Comparison of ENCODE assay signal across 8 mouse cellular contexts in genomic region chr16:43363751-43364515, GRCm38 (mm10).
A peak's percentile ranks its signal among the peaks of the same experiment; 100 is the strongest.
DNase-seq lines count a peak whose midpoint lies in the region; ATAC-seq and TF ChIP-seq lines count a peak whose summit lies in the region.

No protein-coding gene starts in this region.

- DNase-seq in hindbrain, embryonic 10.5 days (ENCODE audit: low spot score): peak; percentile 15
- peak; percentile 36 for DNase-seq in embryo, embryonic 9.5 days (ENCODE audit: extremely low spot score)
- DNase-seq in heart, adult 18-20 months: peak; percentile 87 to 93
- peak; percentile 61 to 73 for DNase-seq in kidney, adult 8-10 months
- DNase-seq in limb, embryonic 14.5 days (ENCODE audit: low spot score): no peak
- DNase-seq in midbrain, embryonic 14.5 days: peak; percentile 37
- DNase-seq in thymus, postnatal 0 days (ENCODE audit: low spot score): no peak

- 38% methylated on average over 7 of the region's 7 CpGs for WGBS in hindbrain, embryonic 10.5 days
- 33% methylated on average over 7 of the region's 7 CpGs for WGBS in hindbrain, embryonic 16.5 days
- 31% methylated on average over 7 of the region's 7 CpGs for WGBS in limb, embryonic 14.5 days
- WGBS in midbrain, embryonic 14.5 days: 28% methylated on average over 7 of the region's 7 CpGs

- H3K27me3 ChIP-seq in hindbrain, embryonic 10.5 days (ENCODE audit: insufficient read depth, poor library complexity, severe bottlenecking): no peaks in the 10 kb centered on the region
- H3K27me3 ChIP-seq in hindbrain, embryonic 16.5 days (replicated peaks; ENCODE audit: control insufficient read depth, insufficient read depth, low read length): no peaks in the 10 kb centered on the region
- no peaks in the 10 kb centered on the region for H3K27me3 ChIP-seq in limb, embryonic 14.5 days (ENCODE audit: control insufficient read depth, insufficient read depth, low read length)
- H3K27me3 ChIP-seq in midbrain, embryonic 14.5 days (ENCODE audit: control insufficient read depth, insufficient read depth, low read length): no peaks in the 10 kb centered on the region

- H3K4me2 ChIP-seq in hindbrain, embryonic 16.5 days (ENCODE audit: low read length): no peak overlapping the region
- H3K4me2 ChIP-seq in limb, embryonic 14.5 days (replicated peaks; ENCODE audit: low read depth, low read length, severe bottlenecking): no peak overlapping the region
- H3K4me2 ChIP-seq in midbrain, embryonic 14.5 days (ENCODE audit: low read length): no peak overlapping the region

- ATAC-seq in hindbrain, embryonic 16.5 days: no peak
- peak; percentile 26; the same call in 1 of the 2 replicates for ATAC-seq in limb, embryonic 14.5 days (ENCODE audit: low FRiP score, low read depth)
- no peak for ATAC-seq in midbrain, embryonic 14.5 days (ENCODE audit: low FRiP score, low TSS enrichment)

- H3K9ac ChIP-seq in hindbrain, embryonic 16.5 days (ENCODE audit: low read depth, low read length): no peak overlapping the region
- H3K9ac ChIP-seq in limb, embryonic 14.5 days (ENCODE audit: low read depth, low read length, severe bottlenecking): no peak overlapping the region
- H3K9ac ChIP-seq in midbrain, embryonic 14.5 days (replicated peaks; ENCODE audit: low read length): no peak overlapping the region

- no peaks in the 10 kb centered on the region for H3K36me3 ChIP-seq in hindbrain, embryonic 10.5 days
- H3K36me3 ChIP-seq in hindbrain, embryonic 16.5 days (ENCODE audit: control insufficient read depth, insufficient read depth, low read length): no peaks in the 10 kb centered on the region
- H3K36me3 ChIP-seq in limb, embryonic 14.5 days (ENCODE audit: control insufficient read depth, insufficient read depth, low read length): no peaks in the 10 kb centered on the region
- no peaks in the 10 kb centered on the region for H3K36me3 ChIP-seq in midbrain, embryonic 14.5 days (ENCODE audit: control insufficient read depth, insufficient read depth, low read length)

- H3K9me3 ChIP-seq in hindbrain, embryonic 10.5 days: no peaks in the 10 kb centered on the region
- no peaks in the 10 kb centered on the region for H3K9me3 ChIP-seq in hindbrain, embryonic 16.5 days (ENCODE audit: control insufficient read depth, low read length)
- H3K9me3 ChIP-seq in limb, embryonic 14.5 days (ENCODE audit: control insufficient read depth, low read length): no peaks in the 10 kb centered on the region
- H3K9me3 ChIP-seq in midbrain, embryonic 14.5 days (ENCODE audit: control insufficient read depth, low read length): no peaks in the 10 kb centered on the region

- peaks cover 21% of the 10 kb centered on the region for H3K4me1 ChIP-seq in hindbrain, embryonic 10.5 days (replicated peaks)
- no peaks in the 10 kb centered on the region for H3K4me1 ChIP-seq in hindbrain, embryonic 16.5 days (ENCODE audit: control insufficient read depth, insufficient read depth, low read depth, low read length)
- H3K4me1 ChIP-seq in limb, embryonic 14.5 days (ENCODE audit: control insufficient read depth, insufficient read depth, low read length): peaks cover 11% of the 10 kb centered on the region; the same call in 1 of the 2 replicates
- H3K4me1 ChIP-seq in midbrain, embryonic 14.5 days (ENCODE audit: control insufficient read depth, insufficient read depth, low read length): 0 out of 2 replicates have a peak, but pooled peaks cover 4% of the 10 kb centered on the region

- peak overlapping the region; percentile 62 for H3K27ac ChIP-seq in hindbrain, embryonic 10.5 days
- H3K27ac ChIP-seq in hindbrain, embryonic 16.5 days (ENCODE audit: low read depth, low read length): no peak overlapping the region; the same call in 1 of the 2 replicates
- H3K27ac ChIP-seq in limb, embryonic 14.5 days (replicated peaks; ENCODE audit: low read depth, low read length): no peak overlapping the region
- H3K27ac ChIP-seq in midbrain, embryonic 14.5 days (replicated peaks; ENCODE audit: low read depth, low read length): no peak overlapping the region

- no peak for TF ChIP-seq POLR2A in limb, embryonic 14.5 days (IDR thresholded peaks at IDR 0.05; ENCODE audit: borderline replicate concordance, extremely low read depth, insufficient read depth, insufficient read length)

- no peak overlapping the region for H3K4me3 ChIP-seq in hindbrain, embryonic 10.5 days
- H3K4me3 ChIP-seq in hindbrain, embryonic 16.5 days (ENCODE audit: low read length): no peak overlapping the region
- H3K4me3 ChIP-seq in limb, embryonic 14.5 days (replicated peaks; ENCODE audit: low read length): no peak overlapping the region
- no peak overlapping the region for H3K4me3 ChIP-seq in midbrain, embryonic 14.5 days (replicated peaks; ENCODE audit: low read depth, low read length)

Comparison
In these comparisons a context has a peak if more than half of its experiments do, and no peak if none do; other contexts are left out.
1. DNase-seq: peak in hindbrain, embryonic 10.5 days (single experiment), embryo, embryonic 9.5 days (single experiment), heart, adult 18-20 months (2 of 2), kidney, adult 8-10 months (2 of 2) and midbrain, embryonic 14.5 days (single experiment); none in limb, embryonic 14.5 days (single experiment) and thymus, postnatal 0 days (single experiment).